Mouse (Mus musculus) left cerebral cortex, adult 9 months (tissue): ENCODE measurements at regions not wholly inside any gene's neighbourhood (a gene's known extent, or its start where the extent isn't known, plus 50 kb on each side); places are given as distances from the start of the nearest gene placed in this dataset.

Experiments
- DNase-seq, 2 experiments: peaks; one replicate each; pipeline ENCODE4 v3.0.0; 2022; ENCODE audit warnings: low spot score in 2 of 2

GRCm38 (mm10) chr15:67301871-67302363 lies 801.2 kb upstream of the Lrrc6 start:
- no peak for DNase-seq

- DNase-seq: no peak
Observed at GRCm38 (mm10) chr15:67301024-67301423, 800.3 kb upstream of the Lrrc6 start.

DNA sequence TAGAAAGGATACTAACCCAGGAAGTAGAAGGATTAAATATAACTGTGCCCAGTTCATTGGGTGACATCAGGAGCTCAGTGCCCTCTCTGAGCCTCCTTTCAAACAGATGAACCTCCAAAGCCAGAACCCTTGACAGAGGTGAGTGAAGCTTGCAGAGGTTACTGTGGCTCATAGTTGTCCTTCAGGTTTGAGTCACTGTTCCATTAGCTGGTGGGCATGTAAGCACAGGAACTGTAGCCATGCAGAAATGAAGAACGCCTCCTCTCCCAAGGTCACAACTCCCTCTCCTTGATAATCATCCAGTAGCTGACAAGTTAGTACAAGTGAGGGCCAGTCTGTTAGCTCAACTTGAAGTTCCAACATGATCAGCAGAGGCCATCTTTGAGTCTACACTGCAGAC lies 794.1 kb upstream of the Lrrc6 start:
- DNase-seq: no peak

GRCm38 (mm10) chr15:67289749-67290148 lies 789.0 kb upstream of the Lrrc6 start:
- DNase-seq: no peak

- DNase-seq: no peak
Observed at GRCm38 (mm10) chr15:67284941-67285340, 784.2 kb upstream of the Lrrc6 start.

DNA sequence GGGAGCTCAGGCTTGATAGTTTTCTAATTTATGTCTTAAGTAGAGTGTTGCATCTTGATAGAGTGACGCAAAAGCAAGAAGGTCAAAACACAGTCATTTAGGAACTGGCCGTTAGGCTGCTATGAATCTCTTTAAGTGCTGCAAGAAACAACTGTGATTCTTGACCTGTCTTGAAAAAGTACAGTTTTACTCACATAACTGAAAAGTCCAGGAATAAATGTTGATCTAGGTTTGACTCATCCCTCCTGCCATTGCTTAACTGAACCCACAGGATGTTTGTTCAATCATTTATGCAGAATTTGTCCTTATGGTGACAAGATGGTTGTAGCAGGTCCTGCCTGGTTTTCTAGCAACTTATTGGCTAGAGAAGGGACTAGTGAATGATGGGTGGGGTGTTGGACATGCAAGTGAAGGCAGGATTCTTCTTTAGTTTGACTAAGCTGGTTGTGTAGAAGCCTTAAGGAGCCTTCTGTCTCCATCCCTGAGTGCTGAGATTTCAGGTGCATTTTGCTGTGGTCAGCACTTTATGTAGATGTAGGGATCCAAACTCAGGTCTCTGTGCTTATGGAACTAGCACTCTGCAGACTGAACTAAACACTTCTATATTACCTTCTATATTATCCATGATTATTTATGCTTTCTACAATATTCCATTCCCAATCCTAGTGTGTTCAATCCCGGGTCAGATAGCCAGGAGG lies 782.7 kb upstream of the Lrrc6 start:
- no peak for DNase-seq

DNA sequence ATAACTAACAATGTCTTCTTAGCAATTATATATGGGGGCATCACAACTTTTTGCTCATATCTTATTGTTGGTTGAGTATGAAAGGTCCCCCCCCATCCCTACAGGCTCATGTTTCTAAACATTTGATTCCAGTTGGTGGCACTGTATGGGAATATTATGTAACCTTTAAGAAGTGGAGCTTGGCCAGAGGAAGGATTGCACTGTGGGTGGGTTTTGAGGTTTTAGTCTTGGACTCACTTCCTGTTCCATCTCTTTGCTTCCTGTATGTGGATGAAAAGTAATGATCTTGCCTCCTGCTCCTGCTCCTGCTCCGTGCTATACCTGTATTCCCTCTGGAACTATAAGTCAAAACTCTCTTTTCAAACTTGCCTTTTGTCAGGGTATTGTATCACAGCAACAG lies 778.2 kb upstream of the Lrrc6 start:
- no peak for DNase-seq

GRCm38 (mm10) chr15:67275058-67275457 lies 774.3 kb upstream of the Lrrc6 start:
- DNase-seq: no peak

GRCm38 (mm10) chr15:67272397-67272796 lies 771.7 kb upstream of the Lrrc6 start:
- DNase-seq: no peak

- DNase-seq: no peak
Observed at GRCm38 (mm10) chr15:67263723-67264122, 763.0 kb upstream of the Lrrc6 start.

DNA sequence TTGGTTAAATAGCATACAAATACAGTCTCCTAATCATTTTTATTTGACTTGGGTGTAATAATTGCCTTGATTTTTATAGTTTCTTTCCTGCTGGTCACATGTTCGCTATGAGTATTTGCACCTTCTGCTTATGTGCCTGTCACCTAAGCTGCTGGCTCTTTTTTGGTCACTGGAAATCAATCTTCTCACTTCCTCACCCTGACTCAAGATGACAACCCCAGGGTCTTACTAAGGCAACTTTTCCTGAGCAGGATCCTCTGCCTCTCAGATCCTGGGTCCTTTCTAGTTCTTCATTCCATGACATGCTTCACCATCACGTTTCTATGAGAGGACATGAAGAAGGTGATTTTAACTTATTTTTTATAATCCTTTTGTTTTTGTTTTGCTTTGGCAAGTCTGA lies 762.6 kb upstream of the Lrrc6 start:
- DNase-seq: no peak

DNA sequence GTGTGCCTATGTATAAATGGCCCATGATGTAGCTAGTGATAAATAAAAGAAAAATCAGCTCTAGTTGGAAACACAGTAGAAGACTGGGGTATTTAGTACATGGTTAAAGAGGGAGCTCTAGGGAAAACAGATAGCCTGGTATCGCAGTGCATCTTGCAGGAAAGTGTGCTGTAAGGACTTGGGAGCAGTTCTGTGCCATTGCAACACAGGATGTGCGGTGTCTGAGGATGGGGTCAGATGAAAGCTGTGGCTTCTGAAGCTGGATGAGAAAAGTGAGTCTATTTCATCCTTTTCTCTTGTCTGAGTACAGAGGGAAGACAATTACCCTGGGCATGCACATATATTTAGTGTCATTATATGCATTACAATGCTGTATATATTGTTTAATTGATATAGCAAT lies 761.6 kb upstream of the Lrrc6 start:
- DNase-seq: no peak

DNA sequence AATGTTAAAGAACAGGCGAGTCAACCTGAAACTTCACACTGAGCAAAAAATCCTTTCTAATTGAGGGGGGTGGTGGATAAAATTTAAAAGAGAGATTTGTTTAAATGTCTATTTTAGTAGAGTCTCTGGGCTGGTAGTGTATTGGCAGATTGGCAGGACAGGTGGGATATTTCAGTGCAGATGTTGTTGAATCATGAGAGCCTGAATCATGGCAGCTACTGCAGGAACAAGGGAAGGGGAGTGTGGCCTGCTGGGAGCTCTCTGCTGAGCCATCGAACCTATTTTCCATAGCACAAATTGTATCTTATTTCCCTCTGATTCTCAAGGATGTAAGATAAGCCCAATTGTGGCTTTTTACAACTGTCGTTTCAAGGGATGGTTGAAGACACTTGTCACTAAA lies 760.0 kb upstream of the Lrrc6 start:
- no peak for DNase-seq

- DNase-seq: no peak
Observed at GRCm38 (mm10) chr15:67249147-67249546, 748.4 kb upstream of the Lrrc6 start.

DNA sequence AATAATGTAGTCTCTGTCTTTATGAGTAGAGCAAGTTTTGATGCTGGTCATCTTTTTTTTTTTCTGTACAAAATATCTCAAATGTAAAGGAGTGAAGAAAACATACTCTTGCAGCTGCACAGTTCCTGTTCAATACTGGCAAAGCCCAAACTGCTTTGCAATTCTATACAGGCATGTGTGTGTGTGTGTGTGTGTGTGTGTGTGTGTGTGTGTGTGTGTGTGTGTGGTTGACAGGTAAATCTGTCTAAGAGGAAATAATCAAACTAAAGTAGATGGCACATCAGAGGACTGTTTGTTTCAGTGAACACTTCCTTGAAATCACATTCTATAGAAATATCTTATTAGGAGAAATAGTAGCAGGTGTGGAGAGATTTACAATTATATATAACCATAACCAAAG lies 747.8 kb upstream of the Lrrc6 start:
- DNase-seq: no peak

DNA sequence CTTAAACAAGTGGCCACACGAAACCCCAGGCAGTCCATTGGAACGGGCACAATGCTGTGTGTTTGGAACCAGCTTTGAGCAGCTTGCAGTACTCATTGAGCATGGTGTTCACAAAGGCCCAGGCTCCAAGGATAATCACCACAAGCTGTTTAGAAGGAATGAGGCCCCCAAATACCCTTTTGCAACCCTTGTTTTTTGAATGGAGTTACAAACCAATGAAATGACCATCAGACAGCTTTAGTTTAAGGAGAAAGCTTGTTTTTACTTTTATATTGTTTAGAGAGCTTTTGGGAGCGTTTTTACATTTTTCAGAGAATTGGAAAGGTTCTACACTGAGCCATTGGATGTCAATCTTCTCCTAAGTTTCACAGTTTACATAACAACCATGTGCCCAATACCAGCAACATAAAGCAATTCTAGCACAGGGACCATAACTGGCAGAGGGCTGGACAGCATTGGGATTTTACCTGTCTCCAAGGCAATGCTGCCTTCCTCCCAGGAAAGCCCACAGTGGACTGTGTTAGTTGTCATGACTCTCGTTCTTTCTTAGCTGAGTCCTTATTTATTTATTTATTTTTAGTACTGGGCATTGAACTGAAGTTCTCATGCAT lies 745.1 kb upstream of the Lrrc6 start:
- DNase-seq: no peak

DNA sequence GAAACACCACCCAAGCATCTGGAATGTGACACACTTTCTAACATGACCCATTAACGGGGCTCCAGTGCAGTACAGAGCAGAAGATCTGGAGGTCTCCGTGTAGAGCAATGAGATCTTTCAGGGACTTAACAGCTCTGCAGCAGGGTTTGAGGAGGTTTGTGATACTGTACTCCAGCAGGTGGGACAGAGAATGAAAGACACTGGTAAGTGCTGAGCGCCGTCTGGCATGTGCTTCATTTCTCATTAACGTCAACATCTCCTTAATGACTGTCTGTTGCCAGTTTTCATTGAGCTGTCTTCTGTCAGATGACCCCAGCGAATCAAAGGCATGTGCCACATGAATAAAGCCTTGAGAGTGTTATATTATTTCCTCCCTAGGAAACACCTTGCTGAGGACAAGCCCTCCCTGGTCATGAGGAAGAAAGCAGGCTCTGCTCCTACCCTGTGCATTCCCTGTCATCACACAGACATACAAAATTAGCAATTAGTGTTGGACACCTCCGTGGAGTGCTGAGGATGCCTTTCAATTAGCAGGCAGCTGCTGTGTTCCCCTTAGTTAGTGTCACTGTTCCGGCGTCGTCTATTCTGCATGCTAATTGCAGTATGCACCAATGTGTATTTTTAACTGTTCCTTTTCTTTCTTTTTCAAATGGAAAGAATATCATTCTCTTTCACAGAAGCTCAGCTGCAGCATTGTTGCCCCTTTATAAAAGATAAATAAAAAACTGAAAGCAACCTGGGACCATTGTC lies 744.4 kb upstream of the Lrrc6 start:
- peak; percentile 3 to 32 for DNase-seq

DNA sequence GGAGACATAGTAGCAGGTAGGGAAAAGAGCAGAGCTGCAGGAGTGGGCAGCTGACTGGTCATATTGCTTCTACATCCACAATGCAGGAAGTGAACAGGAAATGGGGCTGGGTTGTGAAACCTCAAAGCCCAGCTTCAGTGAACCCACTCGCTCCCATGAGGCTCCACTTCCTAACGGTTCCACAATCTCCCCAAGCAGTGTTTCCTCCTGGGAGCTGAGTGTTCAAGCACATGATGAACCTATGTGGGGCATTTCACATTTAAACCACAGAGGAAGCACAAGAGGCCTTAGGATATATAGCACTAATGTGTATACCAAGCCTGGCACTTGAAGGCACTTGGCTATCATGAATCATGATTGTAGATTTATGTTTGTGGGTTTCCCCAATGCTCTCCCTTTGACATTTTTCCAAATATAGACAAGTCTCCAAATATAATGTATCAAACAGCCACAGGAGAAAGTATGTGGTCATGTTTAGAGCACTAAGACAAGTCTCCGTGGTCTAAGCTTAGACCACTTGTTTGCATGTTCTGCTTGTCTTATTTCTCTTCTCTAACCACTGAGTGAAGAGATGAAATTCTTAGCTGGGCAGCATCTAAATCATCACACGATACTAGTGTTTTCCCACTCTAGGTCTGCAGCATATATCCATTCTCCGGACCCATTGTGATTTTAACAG lies 734.5 kb upstream of the Lrrc6 start:
- DNase-seq: no peak

DNA sequence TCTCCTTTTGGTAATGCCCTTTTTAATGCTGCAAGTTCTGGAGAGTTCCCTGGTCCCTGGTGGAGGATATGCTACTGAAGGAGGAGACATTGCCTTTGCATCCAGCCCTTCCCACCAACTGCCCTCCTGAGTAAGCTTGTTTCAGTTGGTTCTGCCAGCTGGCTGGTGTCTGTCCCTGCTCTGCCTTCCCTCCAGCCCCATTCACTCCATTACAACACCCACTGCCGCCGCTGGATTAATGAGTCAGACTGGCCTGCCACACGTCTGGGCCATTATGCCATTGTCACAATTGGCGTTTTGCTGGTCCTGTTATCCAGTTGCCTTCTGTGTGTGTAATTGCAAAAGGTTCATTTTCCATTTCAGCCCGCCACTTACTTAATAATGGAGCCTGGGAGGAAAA lies 728.6 kb upstream of the Lrrc6 start:
- no peak for DNase-seq

- no peak for DNase-seq
Observed at GRCm38 (mm10) chr15:67228633-67229032, 727.9 kb upstream of the Lrrc6 start.

- no peak for DNase-seq
Observed at GRCm38 (mm10) chr15:67227456-67228164, 726.9 kb upstream of the Lrrc6 start.

DNA sequence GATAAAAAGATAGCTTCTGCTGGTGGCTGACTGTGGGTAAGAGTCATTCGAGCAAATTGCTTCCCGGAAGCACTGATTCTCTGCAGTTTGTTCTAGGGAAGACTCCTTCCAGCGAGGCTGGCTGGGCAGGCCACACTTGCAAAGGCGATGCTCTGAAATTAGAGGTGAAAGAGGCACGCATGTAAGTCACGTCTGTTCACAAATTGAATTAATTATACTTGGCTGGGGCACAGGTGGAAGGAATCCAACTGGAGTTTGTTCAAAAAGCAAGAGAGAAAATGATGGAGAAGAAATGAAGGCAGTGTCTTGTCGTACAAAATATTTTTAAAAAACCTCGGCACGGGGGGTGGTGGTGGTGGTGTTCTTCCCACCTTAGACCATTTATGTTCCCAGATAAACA lies 726.2 kb upstream of the Lrrc6 start:
- DNase-seq: no peak
